Mouse (Mus musculus): ENCODE measurements around the gene Rps6kc1.

The Rps6kc1 gene

GRCm38 (mm10) chr1:190834201-190834907, 77.2 kb downstream of the Rps6kc1 start:
- DNase-seq (ENCODE audit: low read depth): no peak

DNA sequence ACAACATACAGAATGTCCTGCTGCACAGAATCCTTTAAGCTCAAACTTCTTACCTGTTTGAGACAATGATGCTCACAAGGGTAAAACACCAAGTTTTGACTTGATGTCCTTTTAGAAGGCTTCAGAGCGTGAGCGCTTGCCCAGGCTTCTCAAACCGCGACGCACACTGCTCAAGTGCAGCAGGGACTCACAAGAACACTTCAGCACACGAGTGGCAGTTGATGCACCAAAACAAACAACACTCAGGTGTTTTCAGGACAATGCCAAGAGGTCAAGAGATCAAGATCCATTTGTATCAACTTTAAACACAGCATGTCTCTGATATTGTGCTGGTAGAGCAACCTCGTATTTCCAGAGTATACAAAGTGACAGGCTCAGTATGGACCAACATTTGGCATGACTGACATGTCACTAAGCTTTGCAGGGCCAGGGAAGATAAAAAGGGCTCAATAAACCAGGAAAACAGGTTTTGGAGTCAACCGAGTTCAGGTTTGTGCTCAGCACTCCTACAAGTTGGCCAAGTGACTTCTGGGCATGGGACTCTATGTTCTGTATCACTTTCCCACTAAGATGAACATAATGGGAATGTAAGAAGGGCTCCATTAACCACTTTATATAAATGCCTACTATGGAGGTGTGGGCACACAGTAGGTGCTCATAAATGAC, 78.5 kb downstream of the Rps6kc1 start:
- DNase-seq (ENCODE audit: low read depth): no peak

GRCm38 (mm10) chr1:190831839-190832497, 79.6 kb downstream of the Rps6kc1 start:
- peak; percentile 66 for DNase-seq (ENCODE audit: low read depth)

GRCm38 (mm10) chr1:190826486-190827034, 85.0 kb downstream of the Rps6kc1 start:
- no peak for DNase-seq (ENCODE audit: low read depth)

DNA sequence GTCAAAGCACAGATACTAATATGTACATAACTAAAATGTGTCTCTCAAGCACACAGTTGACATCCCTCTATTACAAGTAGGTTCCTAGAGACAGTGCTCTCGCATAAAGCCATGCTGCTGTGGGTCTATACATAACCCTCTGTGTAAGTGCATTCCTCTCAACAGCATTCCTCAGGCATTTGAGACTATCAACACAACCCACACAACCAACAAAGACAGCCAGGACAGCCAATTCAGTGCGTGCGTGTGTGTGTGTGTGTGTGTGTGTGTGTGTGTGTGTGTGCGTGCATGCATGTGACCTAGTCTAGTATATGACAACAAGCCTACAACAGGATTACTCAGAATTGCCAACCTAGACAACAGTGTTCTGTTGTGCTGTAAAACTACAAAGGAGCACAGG, 87.8 kb downstream of the Rps6kc1 start:
- no peak for DNase-seq (ENCODE audit: low read depth)

DNA sequence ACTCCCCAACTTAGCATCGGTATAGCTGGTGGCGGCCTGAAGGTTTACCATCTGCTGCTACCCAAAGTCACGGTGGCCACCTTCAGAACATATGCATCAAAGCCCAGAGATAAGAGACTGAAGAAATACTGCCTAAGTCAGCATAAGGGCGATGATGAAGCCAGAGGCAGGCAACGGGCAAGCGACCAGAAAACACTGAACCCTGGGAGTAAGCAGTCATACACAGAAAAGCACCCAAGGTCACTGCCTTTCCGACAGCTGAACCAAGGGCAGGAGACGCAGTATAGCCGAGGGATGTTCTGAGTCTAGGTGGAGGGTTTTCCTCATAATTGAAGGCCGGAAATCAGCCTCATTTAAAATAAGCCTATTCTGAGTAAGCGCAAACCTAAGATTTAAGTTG, 95.4 kb downstream of the Rps6kc1 start:
- no peak for DNase-seq (ENCODE audit: low read depth)

GRCm38 (mm10) chr1:190810408-190810807, 101.2 kb downstream of the Rps6kc1 start:
- no peak for DNase-seq (ENCODE audit: low read depth)

DNA sequence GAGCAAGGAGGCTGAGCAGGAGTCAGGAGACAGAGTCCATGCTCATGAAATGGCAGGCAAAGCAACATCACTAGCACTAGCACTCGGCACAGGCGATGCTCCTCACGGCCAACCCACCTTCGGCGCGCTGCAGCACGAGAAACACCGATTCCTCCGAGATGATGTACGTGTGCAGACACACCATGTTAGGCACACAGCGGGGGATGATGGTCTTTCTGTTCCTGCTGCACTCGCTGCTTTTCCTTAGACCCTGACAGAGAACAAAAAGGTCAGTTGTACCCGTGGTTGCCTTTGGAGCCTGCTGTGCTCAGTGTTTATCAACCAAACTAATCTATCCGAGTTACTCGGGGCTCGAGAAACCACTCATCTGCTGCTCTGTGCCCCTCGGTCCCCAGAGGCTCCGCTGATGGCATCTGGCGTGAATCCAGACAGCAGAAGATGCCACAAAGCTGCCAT, 102.8 kb downstream of the Rps6kc1 start:
- no peak for DNase-seq (ENCODE audit: low read depth)

GRCm38 (mm10) chr1:190806817-190807216, 104.8 kb downstream of the Rps6kc1 start:
- DNase-seq (ENCODE audit: low read depth): no peak

DNA sequence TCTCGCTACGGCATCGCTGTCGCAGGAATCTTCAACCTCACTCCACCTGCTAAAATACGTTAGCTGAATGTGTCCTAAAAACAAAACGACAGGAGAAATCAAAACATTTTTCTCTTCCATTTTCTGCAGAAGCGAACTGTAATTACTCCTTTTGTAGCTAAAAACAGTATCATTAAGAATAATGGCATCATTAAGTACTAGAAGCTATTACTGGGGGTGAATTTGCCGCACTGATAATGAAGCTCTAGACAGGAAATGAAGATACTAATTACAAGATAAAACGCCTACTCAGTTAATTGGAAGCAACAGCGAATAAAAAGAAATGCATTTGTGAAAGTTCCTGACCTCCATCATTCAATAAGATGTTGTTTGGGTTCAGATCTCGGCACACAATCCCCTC, 112.9 kb downstream of the Rps6kc1 start:
- DNase-seq (ENCODE audit: low read depth): no peak

DNA sequence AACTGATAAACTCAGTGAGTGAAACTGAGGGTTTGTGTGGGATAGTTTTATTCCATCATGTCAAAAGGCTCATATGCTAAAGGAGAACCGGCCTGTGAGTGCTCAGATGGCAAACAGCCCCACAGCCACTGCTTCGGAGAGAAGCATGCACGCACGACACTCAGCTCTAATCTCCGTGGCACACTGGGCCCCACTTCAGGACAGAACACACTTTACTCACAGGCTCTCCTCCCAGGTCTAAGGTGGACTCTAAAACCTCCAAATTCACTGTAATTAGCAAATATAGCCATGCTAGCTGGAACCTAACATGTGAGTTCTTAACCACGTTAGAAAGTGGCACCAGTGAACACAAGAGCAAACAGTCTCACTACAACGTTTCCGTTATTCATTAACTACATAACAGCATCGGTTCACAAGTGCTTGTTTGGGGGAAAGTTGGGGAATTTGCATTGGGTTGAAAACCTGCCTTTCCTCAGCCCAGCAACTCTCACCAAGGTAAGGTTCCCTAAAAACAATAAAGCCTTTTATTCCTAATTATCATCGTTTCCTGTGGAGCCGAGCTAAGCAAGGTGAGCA, 114.0 kb downstream of the Rps6kc1 start:
- no peak for DNase-seq (ENCODE audit: low read depth)

DNA sequence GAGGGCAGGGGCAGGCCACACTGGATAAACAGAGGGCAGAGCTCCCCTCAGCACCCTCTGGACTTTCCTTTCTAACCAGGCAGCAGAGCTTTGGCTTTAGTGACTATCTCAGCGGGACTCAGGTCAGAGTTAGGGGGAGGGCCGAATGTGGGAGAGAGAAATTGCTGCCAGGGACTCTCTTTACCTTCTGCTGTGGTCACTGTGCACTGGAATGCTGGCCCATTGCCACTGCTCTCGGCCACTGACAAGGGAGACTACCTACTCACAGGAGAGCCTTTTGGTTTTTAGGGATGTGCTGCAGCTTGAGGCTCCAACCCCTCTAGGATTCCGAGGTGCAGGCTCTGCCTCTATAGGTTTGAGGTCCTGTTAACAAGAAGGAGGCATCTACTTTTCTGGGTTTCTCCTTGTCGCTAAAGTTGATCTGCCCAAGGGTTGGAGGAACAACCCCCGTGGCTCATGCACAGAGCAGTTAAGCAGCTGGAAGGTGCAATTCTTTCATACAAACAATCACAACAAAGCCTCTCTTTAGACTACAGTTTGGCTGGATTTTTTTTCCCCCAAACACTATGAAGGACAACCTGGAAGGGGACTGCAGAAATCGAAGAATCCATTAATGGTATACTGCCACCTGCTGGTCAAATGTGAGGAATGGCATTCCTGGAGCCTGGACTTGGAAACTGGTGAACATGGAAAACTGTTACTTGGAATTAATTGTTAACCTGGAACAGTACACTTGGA, 114.7 kb downstream of the Rps6kc1 start:
- peak; percentile 35 for DNase-seq (ENCODE audit: low read depth)

DNA sequence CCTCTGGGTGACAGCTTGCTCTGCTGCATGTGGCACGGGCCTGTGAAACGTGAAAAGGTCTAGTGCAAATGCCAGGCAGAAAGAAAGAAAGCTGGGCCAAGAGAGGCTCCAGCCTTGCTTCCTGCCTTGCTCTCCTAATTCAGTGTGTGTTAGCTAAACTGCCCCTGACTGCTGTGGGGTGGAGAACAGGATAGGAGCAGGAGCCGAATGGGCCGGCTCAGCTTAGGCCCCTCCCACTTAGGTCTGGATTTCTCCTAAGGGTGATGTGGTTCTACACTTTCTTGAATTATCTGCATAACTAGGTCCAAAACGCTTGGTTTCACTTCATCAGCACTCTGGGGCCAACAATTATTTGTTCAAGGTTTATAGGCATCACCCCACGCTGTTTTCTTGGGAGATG, 119.9 kb downstream of the Rps6kc1 start:
- DNase-seq (ENCODE audit: low read depth): no peak

- no peak for DNase-seq (ENCODE audit: low read depth)
These were observed 120.8 kb downstream of the Rps6kc1 start for GRCm38 (mm10) chr1:190790720-190791119.

DNA sequence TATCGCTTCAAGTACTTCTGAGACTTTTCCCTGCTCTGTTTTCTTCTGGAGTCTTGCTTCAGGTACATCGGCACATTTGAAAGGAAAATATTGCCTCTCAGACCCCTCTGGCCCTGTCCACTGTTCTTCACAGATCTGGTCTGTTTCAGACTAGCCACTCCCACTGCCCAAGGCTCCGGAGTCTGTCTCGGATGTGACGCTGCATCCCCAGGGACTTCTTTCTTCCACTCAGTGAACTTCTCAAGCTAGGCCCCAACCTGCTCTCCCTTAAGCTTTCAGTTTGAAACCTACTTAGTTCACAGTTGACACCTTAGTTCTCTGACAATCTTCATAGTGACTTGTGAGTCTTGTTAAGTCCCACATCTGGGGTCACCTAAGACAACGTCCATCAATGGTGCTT, 133.9 kb downstream of the Rps6kc1 start:
- no peak for DNase-seq (ENCODE audit: low read depth)

DNA sequence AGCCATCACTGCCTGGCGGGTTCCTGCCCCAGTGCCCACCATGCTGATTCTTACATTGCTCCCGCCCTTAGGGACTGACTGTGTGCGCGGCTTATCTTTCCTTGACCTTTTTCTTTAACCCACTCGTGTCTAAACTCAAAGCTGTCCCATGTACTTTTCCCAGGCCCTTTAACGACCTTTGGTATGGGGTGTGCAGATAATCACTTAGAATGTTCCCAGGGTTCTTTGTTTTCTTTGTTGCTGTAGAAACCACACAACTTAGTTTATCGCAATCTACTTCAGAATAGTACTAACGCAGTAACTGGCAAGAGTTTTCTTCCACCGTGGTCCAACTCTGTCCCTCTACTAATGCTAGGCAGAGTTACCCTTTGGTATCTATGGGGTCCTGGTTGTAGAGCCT, 135.3 kb downstream of the Rps6kc1 start:
- DNase-seq (ENCODE audit: low read depth): no peak

DNA sequence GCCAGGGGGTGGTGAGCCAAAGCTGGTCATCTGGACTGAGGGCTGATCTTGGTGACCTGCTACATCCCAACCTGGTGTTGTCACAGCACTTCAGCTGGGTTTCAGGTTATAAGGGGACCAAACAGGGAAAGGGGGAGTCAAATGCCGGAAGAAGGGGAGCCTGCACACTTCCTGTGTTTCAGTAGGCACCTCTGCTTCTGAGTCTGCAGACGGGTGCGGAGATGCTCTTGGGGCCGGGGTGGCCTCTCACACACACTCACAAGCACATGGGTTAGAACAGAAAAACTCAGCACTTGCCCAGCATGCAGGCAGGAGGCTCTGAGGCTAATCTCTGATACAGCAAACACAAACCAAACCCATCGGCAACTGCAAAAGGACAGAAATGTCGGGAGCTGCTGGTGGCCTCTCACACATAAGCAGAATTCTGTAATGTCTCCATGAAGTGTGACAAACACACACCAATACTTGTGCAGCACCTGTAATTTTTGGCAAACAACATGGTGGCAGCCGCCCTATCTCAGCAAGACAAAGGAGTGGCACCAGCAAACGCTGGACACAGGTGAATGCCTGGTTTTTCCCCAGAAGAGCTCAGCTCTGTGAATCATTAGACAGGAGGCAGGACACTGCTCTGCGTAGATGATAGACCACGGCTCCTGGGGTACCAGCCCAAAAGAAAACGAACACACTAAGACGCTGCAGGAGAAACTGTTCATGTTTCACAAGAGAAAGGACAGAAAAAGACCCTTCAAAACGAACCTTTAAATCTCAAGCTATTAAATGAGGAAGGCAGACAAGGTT, 139.3 kb downstream of the Rps6kc1 start:
- no peak for DNase-seq (ENCODE audit: low read depth)

DNA sequence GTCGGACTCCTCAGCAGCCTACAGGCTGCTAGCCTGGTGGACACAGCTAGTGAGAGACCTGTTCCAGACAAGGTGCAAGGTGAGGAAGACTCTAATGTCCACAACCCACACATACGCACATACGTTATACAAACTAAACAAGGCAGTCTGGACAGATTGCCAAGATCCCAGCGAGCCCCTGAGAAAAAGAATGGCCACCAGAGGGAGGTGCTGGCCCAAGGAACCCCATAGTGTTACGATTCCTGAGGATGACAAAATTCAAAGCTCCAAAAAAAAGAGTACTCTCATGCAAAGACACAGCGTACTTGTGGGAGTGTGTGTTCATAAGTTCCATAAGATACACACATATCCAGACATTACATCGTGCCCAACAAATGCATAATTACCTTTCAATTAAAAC, 141.8 kb downstream of the Rps6kc1 start:
- no peak for DNase-seq (ENCODE audit: low read depth)

DNA sequence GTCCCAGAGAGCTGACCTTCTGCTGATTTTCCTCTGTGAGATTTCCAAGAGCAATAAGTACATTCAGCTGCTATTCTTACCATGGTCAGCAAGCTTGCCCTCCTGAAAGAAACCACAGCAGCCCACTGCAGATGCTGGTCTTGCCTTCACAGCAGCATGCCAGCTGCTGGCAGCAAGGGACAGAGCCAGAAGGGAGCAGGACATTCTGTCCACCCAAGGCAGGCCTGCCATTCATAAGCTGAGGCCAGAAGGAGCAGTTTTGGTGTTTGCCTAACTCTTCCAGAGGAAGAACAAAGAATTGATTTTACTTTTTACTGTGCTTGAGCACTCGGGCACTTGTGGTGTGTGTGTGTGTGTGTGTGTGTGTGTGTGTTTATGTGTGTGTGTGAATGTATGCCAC, 143.3 kb downstream of the Rps6kc1 start:
- no peak for DNase-seq (ENCODE audit: low read depth)

DNA sequence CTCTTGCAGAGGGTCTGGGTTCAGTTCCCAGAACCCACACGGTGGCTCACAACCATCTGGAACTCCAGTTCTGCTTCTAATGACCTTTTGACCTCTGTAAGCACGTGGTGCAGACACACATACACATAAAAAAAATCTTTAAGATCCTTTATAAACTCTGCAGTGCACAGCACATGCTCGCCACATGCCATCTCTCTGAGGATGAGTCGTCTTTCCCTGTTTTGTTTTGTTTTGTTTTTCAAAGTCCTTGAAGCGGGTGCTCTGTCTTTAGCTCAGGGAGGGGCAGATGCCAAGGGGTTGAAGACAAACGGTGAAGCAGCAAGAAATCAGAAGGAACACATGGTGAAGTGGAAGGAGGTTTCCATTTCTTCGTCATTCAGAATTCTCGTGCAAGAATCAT, 143.9 kb downstream of the Rps6kc1 start:
- no peak for DNase-seq (ENCODE audit: low read depth)

GRCm38 (mm10) chr1:190766800-190767199, 144.8 kb downstream of the Rps6kc1 start:
- no peak for DNase-seq (ENCODE audit: low read depth)
